Mouse (Mus musculus): ENCODE data around the gene Psmd9.

The Psmd9 gene

GRCm38 (mm10) chr5:123235731-123236130 lies 66.5 kb downstream of the Psmd9 start:
- DNase-seq (ENCODE audit: low read depth in 2 of 2, low spot score in 2 of 2) = peak; percentile 54 to 71

- DNase-seq (ENCODE audit: low read depth in 2 of 2, low spot score in 2 of 2) = no peak
Measured at GRCm38 (mm10) chr5:123236426-123236825, 67.2 kb downstream of the Psmd9 start.

GRCm38 (mm10) chr5:123239501-123239900 lies 70.3 kb downstream of the Psmd9 start:
- DNase-seq (ENCODE audit: low read depth in 2 of 2, low spot score in 2 of 2) = no peak

GRCm38 (mm10) chr5:123245518-123245917 lies 76.3 kb downstream of the Psmd9 start:
- no peak for DNase-seq (ENCODE audit: low read depth in 2 of 2, low spot score in 2 of 2)

- DNase-seq (ENCODE audit: low read depth in 2 of 2, low spot score in 2 of 2) = no peak
Measured at GRCm38 (mm10) chr5:123251390-123251789, 82.2 kb downstream of the Psmd9 start.

GRCm38 (mm10) chr5:123251834-123252233 lies 82.6 kb downstream of the Psmd9 start, which contains the start of gene Wdr66:
Gene Wdr66 (plus strand): TSS chr5:123252102.
- DNase-seq (ENCODE audit: low read depth in 2 of 2, low spot score in 2 of 2) = no peak

- no peak for DNase-seq (ENCODE audit: low read depth in 2 of 2, low spot score in 2 of 2)
Measured at GRCm38 (mm10) chr5:123256841-123257755, 87.9 kb downstream of the Psmd9 start.

- peak; percentile 67 to 77 for DNase-seq (ENCODE audit: low read depth in 2 of 2, low spot score in 2 of 2)
Measured at GRCm38 (mm10) chr5:123258990-123259389, 89.8 kb downstream of the Psmd9 start.

GRCm38 (mm10) chr5:123260698-123261097 lies 91.5 kb downstream of the Psmd9 start:
- DNase-seq (ENCODE audit: low read depth in 2 of 2, low spot score in 2 of 2) = no peak

GRCm38 (mm10) chr5:123266909-123267308 lies 97.7 kb downstream of the Psmd9 start:
- DNase-seq (ENCODE audit: low read depth in 2 of 2, low spot score in 2 of 2) = no peak

- DNase-seq (ENCODE audit: low read depth in 2 of 2, low spot score in 2 of 2) = no peak
Measured at GRCm38 (mm10) chr5:123268477-123269474, 99.6 kb downstream of the Psmd9 start.

GRCm38 (mm10) chr5:123270917-123271316 lies 101.7 kb downstream of the Psmd9 start:
- no peak for DNase-seq (ENCODE audit: low read depth in 2 of 2, low spot score in 2 of 2)

- no peak for DNase-seq (ENCODE audit: low read depth in 2 of 2, low spot score in 2 of 2)
Measured at GRCm38 (mm10) chr5:123272927-123273326, 103.7 kb downstream of the Psmd9 start.

- no peak for DNase-seq (ENCODE audit: low read depth in 2 of 2, low spot score in 2 of 2)
Measured at GRCm38 (mm10) chr5:123276636-123277341, 107.6 kb downstream of the Psmd9 start.

GRCm38 (mm10) chr5:123277342-123277701 lies 108.1 kb downstream of the Psmd9 start:
- no peak for DNase-seq (ENCODE audit: low read depth in 2 of 2, low spot score in 2 of 2)

- no peak for DNase-seq (ENCODE audit: low read depth in 2 of 2, low spot score in 2 of 2)
Measured at GRCm38 (mm10) chr5:123277704-123278103, 108.5 kb downstream of the Psmd9 start.

- DNase-seq (ENCODE audit: low read depth in 2 of 2, low spot score in 2 of 2) = no peak
Measured at GRCm38 (mm10) chr5:123279248-123279647, 110.0 kb downstream of the Psmd9 start.

- DNase-seq (ENCODE audit: low read depth in 2 of 2, low spot score in 2 of 2) = no peak
Measured at GRCm38 (mm10) chr5:123281336-123282136, 112.3 kb downstream of the Psmd9 start.

GRCm38 (mm10) chr5:123285174-123285573 lies 116.0 kb downstream of the Psmd9 start:
- no peak for DNase-seq (ENCODE audit: low read depth in 2 of 2, low spot score in 2 of 2)

GRCm38 (mm10) chr5:123288079-123288478 lies 118.9 kb downstream of the Psmd9 start:
- DNase-seq (ENCODE audit: low read depth in 2 of 2, low spot score in 2 of 2) = no peak

Data from CD8-positive naive resting alpha-beta T cell, adult 2 months (primary cell).